Mouse (Mus musculus) midbrain, embryonic 14.5 days (tissue): ENCODE measurements at regions not wholly inside any gene's neighbourhood (a gene's known extent, or its start where the extent isn't known, plus 50 kb on each side); places are given as distances from the start of the nearest gene placed in this dataset.

Experiments used
- ATAC-seq: fragments of 200-750 bp; cut with Nextera tagmentation; 2 replicates; pipeline ENCODE4 v1.8.0; 2017; ENCODE audit warnings: moderate number of reproducible peaks, moderate library complexity; ENCODE audit not compliant: low FRiP score, low TSS enrichment
- DNase-seq: peaks from one replicate; pipeline ENCODE4 v3.0.0-alpha.2; 2015
- H3K27ac ChIP-seq: fragments of 300-500 bp; sonication (generic); replicated peaks from 2 replicates; pipeline ENCODE4 v1.5.1; 2014; ENCODE audit warnings: mild to moderate bottlenecking, low read depth, low read length, moderate library complexity
- H3K27me3 ChIP-seq: fragments of 300-500 bp; sonication (generic); 2 replicates; pipeline ENCODE4 v1.6.1; 2014; ENCODE audit warnings: low read length, control low read depth, mixed read lengths; ENCODE audit not compliant: control insufficient read depth, insufficient read depth
- H3K36me3 ChIP-seq: fragments of 300-500 bp; sonication (generic); 2 replicates; pipeline ENCODE4 v1.6.1; 2014; ENCODE audit warnings: low read length, control low read depth; ENCODE audit not compliant: control insufficient read depth, insufficient read depth
- H3K4me1 ChIP-seq: fragments of 300-500 bp; sonication (generic); 2 replicates; pipeline ENCODE4 v1.6.1; 2014; ENCODE audit warnings: mild to moderate bottlenecking, antibody characterized with exemption, low read length, control low read depth; ENCODE audit not compliant: control insufficient read depth, insufficient read depth
- H3K4me2 ChIP-seq: fragments of 300-500 bp; sonication (generic); 2 replicates; pipeline ENCODE4 v1.6.1; 2014; ENCODE audit warnings: mild to moderate bottlenecking, low read length, moderate library complexity
- H3K4me3 ChIP-seq: fragments of 300-500 bp; sonication (generic); replicated peaks from 2 replicates; pipeline ENCODE4 v1.5.1; 2014; ENCODE audit warnings: low read depth, low read length
- H3K9ac ChIP-seq: fragments of 300-500 bp; sonication (generic); replicated peaks from 2 replicates; pipeline ENCODE4 v1.6.1; 2014; ENCODE audit warnings: mild to moderate bottlenecking, low read length, moderate library complexity
- H3K9me3 ChIP-seq: fragments of 300-500 bp; sonication (generic); 2 replicates; pipeline ENCODE4 v1.6.1; 2016; ENCODE audit warnings: low read length, control low read depth, mixed read lengths; ENCODE audit not compliant: control insufficient read depth
- WGBS: fragments of 180-500 bp; shearing (Covaris S2); extraction: QIAGEN DNeasy Blood & Tissue Kit; methylation state at CpG from one replicate; pipeline ENCODE4 v1.1.7; 2014; 5-methylcytosine and 5-hydroxymethylcytosine counted together

DNA sequence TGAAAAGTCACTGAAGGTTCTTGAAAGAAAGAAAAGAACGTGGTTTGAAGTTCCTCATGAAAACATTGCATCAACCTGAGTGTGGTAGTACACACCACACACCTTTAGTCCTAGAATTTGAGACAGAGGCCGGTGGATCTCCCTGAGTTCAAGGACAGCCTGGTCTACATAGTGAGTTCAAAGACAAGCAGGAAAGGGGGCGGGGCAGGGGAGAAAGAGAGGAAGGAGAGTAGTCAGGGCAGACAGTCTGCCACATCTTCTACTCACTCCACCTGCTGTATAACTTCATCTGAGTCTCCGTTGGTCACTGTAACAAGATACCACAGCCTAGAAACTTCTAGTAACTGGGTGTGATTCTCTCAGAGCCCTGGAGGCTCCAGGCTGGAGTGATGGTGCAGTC, 190.2 kb upstream of the Sdk2 start:
- no peak for ATAC-seq
- no peak overlapping the region for H3K9ac ChIP-seq
- no peak for DNase-seq

DNA sequence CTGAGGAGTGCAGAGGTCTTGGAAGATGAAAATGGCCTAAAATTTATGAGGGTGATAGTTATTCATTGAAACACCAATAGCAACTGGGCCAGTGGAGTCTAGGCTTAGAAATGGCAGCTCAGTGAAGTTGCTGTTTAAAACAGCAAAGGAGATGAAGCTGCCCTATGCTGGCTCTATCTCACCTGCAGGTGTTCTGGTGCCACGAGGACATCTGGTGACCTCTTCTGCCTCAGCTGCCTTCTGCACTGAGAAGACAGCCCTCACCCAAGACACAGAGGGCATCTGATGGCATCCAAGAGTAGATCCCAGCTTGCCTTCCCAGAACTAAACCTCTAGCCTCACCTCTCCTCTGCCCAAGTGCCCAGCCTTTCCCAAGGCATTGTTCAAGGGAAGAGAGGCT, 187.5 kb upstream of the Sdk2 start:
- ATAC-seq: no peak
- H3K4me3 ChIP-seq: no peak overlapping the region
- H3K27ac ChIP-seq: no peak overlapping the region
- H3K4me2 ChIP-seq: no peak overlapping the region
- no peaks in the 10 kb centered on the region for H3K4me1 ChIP-seq
- no peak overlapping the region for H3K9ac ChIP-seq
- no peaks in the 10 kb centered on the region for H3K9me3 ChIP-seq
- H3K27me3 ChIP-seq: peaks cover 3% of the 10 kb centered on the region; the same call in 1 of the 2 replicates
- WGBS: 67% methylated on average over 1 of the region's 1 CpGs
- DNase-seq: no peak
- no peaks in the 10 kb centered on the region for H3K36me3 ChIP-seq

More for the DNA sequence above, 190.2 kb upstream of the Sdk2 start:
- 84% methylated on average over 4 of the region's 4 CpGs for WGBS
- no peak overlapping the region for H3K4me2 ChIP-seq
- no peaks in the 10 kb centered on the region for H3K4me1 ChIP-seq
- H3K27me3 ChIP-seq: peaks cover 3% of the 10 kb centered on the region; the same call in 1 of the 2 replicates
- no peaks in the 10 kb centered on the region for H3K9me3 ChIP-seq
- no peak overlapping the region for H3K4me3 ChIP-seq
- H3K36me3 ChIP-seq: no peaks in the 10 kb centered on the region
- no peak overlapping the region for H3K27ac ChIP-seq

DNA sequence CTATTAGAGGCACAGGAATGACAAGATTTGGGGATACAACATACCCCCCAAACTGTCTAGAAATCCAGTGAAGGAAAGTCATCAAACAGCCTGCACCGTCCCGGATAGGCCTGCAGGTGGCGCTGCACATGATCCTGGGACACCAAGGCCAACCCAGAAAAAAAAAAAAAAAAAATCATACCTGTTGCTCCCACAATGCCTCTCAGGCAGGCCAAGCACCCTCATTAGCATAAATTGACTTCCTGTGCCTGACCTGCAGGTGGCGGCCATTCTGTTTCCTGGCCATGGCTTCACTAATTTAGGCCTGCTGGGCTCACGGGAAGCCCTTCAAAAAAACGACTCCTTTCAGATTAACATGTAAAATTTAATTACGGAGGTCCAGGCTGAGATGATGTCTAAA, 184.8 kb upstream of the Sdk2 start:
- no peak overlapping the region for H3K9ac ChIP-seq
- no peaks in the 10 kb centered on the region for H3K4me1 ChIP-seq
- 52% methylated on average over 7 of the region's 7 CpGs for WGBS
- no peak overlapping the region for H3K4me2 ChIP-seq
- H3K27ac ChIP-seq: no peak overlapping the region
- peaks cover 3% of the 10 kb centered on the region; the same call in 1 of the 2 replicates for H3K27me3 ChIP-seq
- no peak overlapping the region for H3K4me3 ChIP-seq
- no peaks in the 10 kb centered on the region for H3K36me3 ChIP-seq
- H3K9me3 ChIP-seq: no peaks in the 10 kb centered on the region
- ATAC-seq (no peak), DNase-seq (peak; percentile 70)

DNA sequence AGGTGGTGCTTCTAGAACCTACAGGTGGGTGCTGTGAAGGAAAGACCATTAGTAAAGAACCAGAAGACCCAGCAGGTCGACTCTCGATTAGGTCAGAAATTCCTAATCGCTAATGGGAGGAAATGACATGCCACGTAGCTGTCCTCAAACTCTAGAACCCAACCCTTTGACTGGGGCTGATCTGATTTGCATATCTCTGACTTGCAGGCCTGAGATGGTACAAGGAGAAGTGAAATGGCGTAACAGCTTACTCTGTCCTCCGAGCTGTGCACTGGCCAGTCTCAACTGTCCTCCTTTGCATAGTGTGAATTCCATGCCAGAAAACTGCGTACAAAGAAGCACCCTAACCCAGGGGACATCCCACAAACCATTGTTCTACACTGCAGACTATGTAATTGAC, 182.4 kb upstream of the Sdk2 start:
- WGBS: 72% methylated on average over 7 of the region's 7 CpGs
- no peak for ATAC-seq

DNA sequence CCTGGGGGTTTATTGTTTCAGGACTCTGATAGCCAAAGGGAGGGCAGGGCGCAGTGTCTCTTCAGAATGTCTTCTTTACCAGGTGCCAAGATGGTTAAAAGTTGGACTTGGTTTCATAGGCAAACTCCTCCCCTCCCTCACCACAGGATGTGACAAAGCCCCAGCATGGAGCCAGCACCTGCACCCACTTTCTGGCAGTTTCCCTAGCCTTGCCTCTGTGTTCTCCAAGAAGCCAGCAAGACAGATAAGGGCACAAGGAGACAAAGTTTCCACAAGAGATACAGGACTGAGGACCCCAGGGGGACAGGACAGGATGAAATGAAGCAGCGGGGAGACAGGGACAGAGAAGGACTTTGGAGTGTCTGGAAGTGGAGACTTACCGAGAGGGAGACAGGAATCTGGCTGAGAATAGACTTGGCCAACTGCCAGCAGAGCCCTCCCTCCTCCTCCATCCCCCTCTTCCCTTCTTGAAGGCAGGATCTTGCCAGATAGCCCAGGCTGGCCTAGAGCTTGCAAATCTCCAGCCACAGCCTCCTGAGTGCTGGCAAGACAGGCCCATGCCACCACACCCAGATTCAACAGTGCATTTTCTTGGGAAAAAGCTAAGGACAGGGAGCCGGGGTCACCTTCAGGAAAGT, 181.5 kb upstream of the Sdk2 start:
- Histone ChIP-seq H3K27ac (no peak overlapping the region), H3K4me1 (0 out of 2 replicates have a peak, but pooled peaks cover 7% of the 10 kb centered on the region), H3K36me3 (no peaks in the 10 kb centered on the region), H3K4me2 (no peak overlapping the region), H3K27me3 (no peaks in the 10 kb centered on the region; the same call in 1 of the 2 replicates), H3K9me3 (no peaks in the 10 kb centered on the region), H3K4me3 (no peak overlapping the region), H3K9ac (no peak overlapping the region)
- DNase-seq (peak; percentile 40), ATAC-seq (no peak)
- WGBS: 74% methylated on average over 4 of the region's 4 CpGs

More for the DNA sequence above, 182.4 kb upstream of the Sdk2 start:
- Histone ChIP-seq H3K36me3 (no peaks in the 10 kb centered on the region), H3K9ac (no peak overlapping the region), H3K4me2 (no peak overlapping the region), H3K4me1 (0 out of 2 replicates have a peak, but pooled peaks cover 7% of the 10 kb centered on the region), H3K4me3 (no peak overlapping the region), H3K9me3 (no peaks in the 10 kb centered on the region), H3K27me3 (no peaks in the 10 kb centered on the region; the same call in 1 of the 2 replicates), H3K27ac (no peak overlapping the region)
- no peak for DNase-seq

DNA sequence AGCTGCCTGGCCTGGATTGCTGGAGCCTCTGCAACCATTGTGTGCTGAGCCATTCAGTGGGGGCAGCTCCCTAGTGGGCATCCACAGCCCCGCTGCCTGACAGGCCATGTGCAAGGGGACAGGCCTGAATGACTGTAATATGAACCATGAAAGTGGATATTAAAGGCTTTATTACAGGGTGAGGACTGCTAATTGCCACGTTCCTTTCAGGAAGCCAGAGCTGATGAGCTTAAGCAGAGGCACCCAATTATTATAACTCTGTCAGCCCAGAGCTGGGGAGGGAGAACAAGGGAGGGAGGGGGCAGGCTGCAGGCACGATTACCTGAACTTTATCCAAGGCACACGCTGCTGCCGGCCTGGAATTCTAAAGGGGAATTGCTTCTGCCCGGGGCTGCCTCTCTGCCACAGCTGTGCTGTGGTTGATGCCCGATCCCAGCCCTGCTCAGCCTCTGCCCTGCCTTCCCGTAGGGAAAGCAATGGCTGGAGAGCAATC, 172.5 kb upstream of the Sdk2 start:
- H3K27me3 ChIP-seq: no peaks in the 10 kb centered on the region
- H3K4me2 ChIP-seq: no peak overlapping the region
- no peaks in the 10 kb centered on the region for H3K36me3 ChIP-seq
- DNase-seq: peak; percentile 69
- peaks cover 13% of the 10 kb centered on the region for H3K4me1 ChIP-seq
- 0 out of 2 replicates have a peak, but pooled peaks cover 3% of the 10 kb centered on the region for H3K9me3 ChIP-seq
- H3K9ac ChIP-seq: peak overlapping the region; percentile 1; the same call in 1 of the 2 replicates
- no peak overlapping the region for H3K4me3 ChIP-seq
- peak overlapping the region; percentile 47 for H3K27ac ChIP-seq
- WGBS: 10% methylated on average over 8 of the region's 8 CpGs
- ATAC-seq: peak; percentile 80

DNA sequence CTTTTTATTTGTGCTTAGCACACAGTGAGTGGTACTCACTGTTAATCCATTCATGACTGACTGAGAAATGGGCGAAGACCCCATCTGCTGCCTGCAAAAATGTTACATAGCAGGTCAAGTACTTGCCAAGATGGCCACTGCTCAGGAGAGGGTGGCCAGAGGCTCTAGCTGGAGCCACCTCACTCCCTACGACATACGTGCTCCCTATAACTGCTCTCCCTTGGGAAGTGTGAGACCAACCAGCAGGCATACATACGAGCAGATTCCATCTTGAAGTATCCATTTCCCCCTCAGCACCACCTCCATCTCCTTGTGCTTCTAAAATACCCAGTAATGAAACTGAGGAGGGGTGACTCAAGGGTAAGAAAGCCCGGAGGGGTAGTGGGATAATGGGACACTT, 172.0 kb upstream of the Sdk2 start:
- ATAC-seq: no peak
- H3K27ac ChIP-seq: peak overlapping the region; percentile 47; the same call in 1 of the 2 replicates
- peaks cover 13% of the 10 kb centered on the region for H3K4me1 ChIP-seq

DNA sequence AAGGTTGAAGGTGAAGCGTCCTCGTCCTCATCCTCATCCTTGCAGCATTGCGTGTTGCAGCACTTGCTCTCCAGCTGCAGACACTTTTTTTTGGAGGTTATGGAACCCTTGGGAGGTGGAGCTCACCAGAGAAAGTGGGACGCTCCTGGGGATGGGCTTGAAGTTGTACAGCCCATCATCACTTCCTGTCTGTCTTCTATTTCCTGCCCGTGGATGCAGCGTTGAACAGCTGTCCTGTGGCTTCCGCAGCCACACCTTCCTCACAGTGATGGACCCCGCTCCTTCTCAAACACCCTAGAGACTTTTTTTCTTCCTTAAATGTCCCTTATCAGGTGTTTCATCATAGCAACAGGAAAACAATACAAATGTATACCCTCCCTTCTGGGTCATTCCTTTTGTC, 171.5 kb upstream of the Sdk2 start:
- H3K27ac ChIP-seq: no peak overlapping the region
- no peak overlapping the region for H3K4me3 ChIP-seq
- peaks cover 13% of the 10 kb centered on the region for H3K4me1 ChIP-seq
- H3K9me3 ChIP-seq: 0 out of 2 replicates have a peak, but pooled peaks cover 3% of the 10 kb centered on the region
- 87% methylated on average over 8 of the region's 8 CpGs for WGBS
- H3K9ac ChIP-seq: no peak overlapping the region
- no peak overlapping the region for H3K4me2 ChIP-seq
- ATAC-seq (no peak), DNase-seq (no peak)
- no peaks in the 10 kb centered on the region for H3K36me3 ChIP-seq
- H3K27me3 ChIP-seq: no peaks in the 10 kb centered on the region

More for the DNA sequence above, 172.0 kb upstream of the Sdk2 start:
- no peak overlapping the region for H3K9ac ChIP-seq
- H3K36me3 ChIP-seq: no peaks in the 10 kb centered on the region
- no peaks in the 10 kb centered on the region for H3K27me3 ChIP-seq
- DNase-seq: no peak
- H3K4me2 ChIP-seq: no peak overlapping the region
- 54% methylated on average over 5 of the region's 5 CpGs for WGBS
- H3K9me3 ChIP-seq: 0 out of 2 replicates have a peak, but pooled peaks cover 3% of the 10 kb centered on the region
- H3K4me3 ChIP-seq: no peak overlapping the region

DNA sequence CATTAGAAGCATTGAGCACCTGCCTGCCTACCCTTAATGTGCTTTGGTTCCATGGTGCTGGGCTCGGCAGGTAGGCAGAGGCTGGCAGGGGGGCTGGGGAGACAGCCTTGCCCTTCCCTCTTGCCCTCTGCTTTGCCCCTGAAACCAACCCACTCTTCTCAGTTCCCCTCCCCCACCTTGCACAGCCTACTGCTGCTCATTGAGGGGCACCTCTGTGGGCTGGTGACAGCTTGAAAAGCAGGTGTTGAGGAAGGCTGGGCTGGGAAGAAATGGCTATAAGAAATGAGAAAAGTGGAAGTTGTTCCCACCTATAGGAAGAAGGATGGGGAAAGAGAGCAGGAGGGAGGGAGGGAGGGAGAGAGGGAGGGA, 167.7 kb upstream of the Sdk2 start:
- WGBS: 41% methylated on average over 1 of the region's 1 CpGs
- Histone ChIP-seq H3K27me3 (no peaks in the 10 kb centered on the region), H3K4me2 (0 out of 2 replicates have a peak overlapping the region, but pooled peaks have one; percentile 0), H3K9me3 (0 out of 2 replicates have a peak, but pooled peaks cover 3% of the 10 kb centered on the region), H3K9ac (no peak overlapping the region), H3K36me3 (no peaks in the 10 kb centered on the region), H3K4me3 (no peak overlapping the region), H3K27ac (peak overlapping the region; percentile 58; the same call in 1 of the 2 replicates), H3K4me1 (peaks cover 15% of the 10 kb centered on the region)
- ATAC-seq (no peak), DNase-seq (peak; percentile 29)
